Mouse (Mus musculus): Measurements from ENCODE around the gene Rad51d. TPM values are rescaled to one million over a fixed set of nuclear protein-coding genes. Genes with fewer than 3 reads are reported as not detected.

Gene Rad51d
- polyA plus RNA-seq, 1 experiment from 2014 or later, result 15.6 TPM

DNA sequence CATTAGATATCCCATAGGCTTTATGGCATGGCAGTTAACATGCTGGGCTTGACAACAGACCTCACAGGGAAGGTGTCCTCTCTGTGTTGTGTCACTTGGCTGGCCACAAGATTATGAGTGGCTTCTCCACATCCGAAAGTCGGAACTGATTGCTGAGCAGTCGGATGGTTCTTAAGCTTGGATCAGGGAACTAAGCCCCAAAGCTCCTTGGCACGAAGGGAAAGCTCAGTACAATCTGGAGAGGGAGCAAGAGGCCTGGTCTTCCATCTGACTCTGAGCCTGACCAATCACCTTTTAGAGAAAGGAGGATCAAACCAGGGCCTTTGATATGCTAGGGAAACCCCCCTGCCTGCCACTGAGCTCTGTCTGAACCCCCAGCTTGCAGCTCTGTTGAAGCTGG is 31.3 kb upstream of the Rad51d start:
- Histone ChIP-seq H3K4me2 (ENCODE audit: low read depth, low read length, severe bottlenecking) (no peak overlapping the region), H3K4me1 (replicated peaks; ENCODE audit: control insufficient read depth, insufficient read depth, low read length) (no peaks in the 10 kb centered on the region), H3K36me3 (ENCODE audit: control insufficient read depth, insufficient read depth, low read length) (no peaks in the 10 kb centered on the region), H3K4me3 (ENCODE audit: low read depth, low read length) (no peak overlapping the region), H3K9me3 (ENCODE audit: control insufficient read depth, low read length) (no peaks in the 10 kb centered on the region), H3K27ac (ENCODE audit: low read depth, low read length) (no peak overlapping the region), H3K9ac (ENCODE audit: low read length) (no peak overlapping the region), H3K27me3 (ENCODE audit: control insufficient read depth, insufficient read depth, low read length) (no peaks in the 10 kb centered on the region)
- DNase-seq (ENCODE audit: low spot score), result no peak
- no peak for ATAC-seq (replicated peaks; ENCODE audit: low FRiP score)
- WGBS, result 74% methylated on average over 4 of the region's 4 CpGs

DNA sequence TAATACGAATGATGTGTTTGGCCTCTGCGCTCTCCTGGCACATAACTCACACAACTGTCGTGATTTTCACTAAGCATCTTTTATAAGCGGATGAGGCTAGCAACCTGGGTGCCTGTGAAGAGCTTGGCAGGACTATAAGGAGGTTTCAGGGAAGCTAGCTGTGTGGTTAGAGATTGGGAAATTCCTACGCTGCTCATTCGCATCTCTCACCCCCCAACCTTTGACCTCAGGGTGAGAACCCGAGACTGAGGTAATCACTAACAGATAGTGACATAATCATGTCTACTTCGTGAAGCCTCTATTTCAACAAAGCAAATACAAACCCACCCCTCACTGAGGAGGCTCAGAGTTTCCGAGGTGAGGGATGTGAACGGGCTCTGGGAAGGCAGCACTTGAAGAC is 30.4 kb upstream of the Rad51d start:
- Histone ChIP-seq H3K9me3 (ENCODE audit: control insufficient read depth, low read length) (no peaks in the 10 kb centered on the region), H3K4me1 (replicated peaks; ENCODE audit: control insufficient read depth, insufficient read depth, low read length) (no peaks in the 10 kb centered on the region), H3K4me2 (ENCODE audit: low read depth, low read length, severe bottlenecking) (no peak overlapping the region), H3K36me3 (ENCODE audit: control insufficient read depth, insufficient read depth, low read length) (no peaks in the 10 kb centered on the region), H3K27me3 (ENCODE audit: control insufficient read depth, insufficient read depth, low read length) (no peaks in the 10 kb centered on the region), H3K9ac (ENCODE audit: low read length) (no peak overlapping the region), H3K27ac (ENCODE audit: low read depth, low read length) (no peak overlapping the region), H3K4me3 (ENCODE audit: low read depth, low read length) (no peak overlapping the region)
- WGBS, result 74% methylated on average over 10 of the region's 10 CpGs
- no peak for ATAC-seq (replicated peaks; ENCODE audit: low FRiP score)
- no peak for DNase-seq (ENCODE audit: low spot score)

DNA sequence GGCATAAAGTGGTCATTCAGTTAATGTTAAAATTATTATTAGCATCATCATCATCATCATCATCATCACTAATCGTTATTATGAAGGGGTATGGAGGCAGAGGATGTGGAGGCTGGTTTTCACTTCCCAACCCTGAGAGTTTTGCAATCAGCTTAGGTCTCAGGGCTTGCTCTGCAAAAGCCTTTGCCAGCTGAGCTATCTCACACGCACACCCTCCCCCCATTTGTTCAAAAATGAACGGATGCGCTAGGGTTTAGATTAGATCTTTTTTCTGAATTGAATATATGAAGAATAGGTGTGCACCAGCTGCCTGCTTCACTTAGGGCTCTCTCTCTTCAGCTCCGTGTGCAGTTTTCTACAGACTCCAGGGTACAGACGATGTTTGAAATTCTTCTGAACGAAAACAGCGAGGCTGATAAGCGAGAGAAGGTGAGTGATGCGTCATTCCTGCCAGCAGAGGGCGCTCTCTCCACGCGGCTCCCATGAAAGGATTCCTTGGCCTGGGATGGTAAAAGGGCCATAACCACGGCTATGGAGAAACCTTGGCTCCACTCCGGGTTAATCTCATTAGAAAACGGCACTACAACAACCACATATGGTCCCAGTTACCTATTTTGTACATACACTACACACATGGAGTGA is 24.4 kb upstream of the Rad51d start:
- ATAC-seq (replicated peaks; ENCODE audit: low FRiP score) (0 out of 2 replicates have a peak, but pooled peaks have one; percentile 30), DNase-seq (ENCODE audit: low spot score) (peak; percentile 89)
- peak overlapping the region; percentile 44; the same call in 1 of the 2 replicates for H3K4me2 ChIP-seq (ENCODE audit: low read depth, low read length, severe bottlenecking)
- H3K36me3 ChIP-seq (ENCODE audit: control insufficient read depth, insufficient read depth, low read length), result no peaks in the 10 kb centered on the region
- no peak overlapping the region for H3K9ac ChIP-seq (ENCODE audit: low read length)
- no peaks in the 10 kb centered on the region for H3K4me1 ChIP-seq (replicated peaks; ENCODE audit: control insufficient read depth, insufficient read depth, low read length)
- 9% methylated on average over 16 of the region's 16 CpGs for WGBS
- H3K27ac ChIP-seq (ENCODE audit: low read depth, low read length), result no peak overlapping the region
- H3K4me3 ChIP-seq (ENCODE audit: low read depth, low read length), result peak overlapping the region; percentile 9; the same call in 1 of the 2 replicates
- H3K27me3 ChIP-seq (ENCODE audit: control insufficient read depth, insufficient read depth, low read length), result no peaks in the 10 kb centered on the region
- no peaks in the 10 kb centered on the region for H3K9me3 ChIP-seq (ENCODE audit: control insufficient read depth, low read length)

DNA sequence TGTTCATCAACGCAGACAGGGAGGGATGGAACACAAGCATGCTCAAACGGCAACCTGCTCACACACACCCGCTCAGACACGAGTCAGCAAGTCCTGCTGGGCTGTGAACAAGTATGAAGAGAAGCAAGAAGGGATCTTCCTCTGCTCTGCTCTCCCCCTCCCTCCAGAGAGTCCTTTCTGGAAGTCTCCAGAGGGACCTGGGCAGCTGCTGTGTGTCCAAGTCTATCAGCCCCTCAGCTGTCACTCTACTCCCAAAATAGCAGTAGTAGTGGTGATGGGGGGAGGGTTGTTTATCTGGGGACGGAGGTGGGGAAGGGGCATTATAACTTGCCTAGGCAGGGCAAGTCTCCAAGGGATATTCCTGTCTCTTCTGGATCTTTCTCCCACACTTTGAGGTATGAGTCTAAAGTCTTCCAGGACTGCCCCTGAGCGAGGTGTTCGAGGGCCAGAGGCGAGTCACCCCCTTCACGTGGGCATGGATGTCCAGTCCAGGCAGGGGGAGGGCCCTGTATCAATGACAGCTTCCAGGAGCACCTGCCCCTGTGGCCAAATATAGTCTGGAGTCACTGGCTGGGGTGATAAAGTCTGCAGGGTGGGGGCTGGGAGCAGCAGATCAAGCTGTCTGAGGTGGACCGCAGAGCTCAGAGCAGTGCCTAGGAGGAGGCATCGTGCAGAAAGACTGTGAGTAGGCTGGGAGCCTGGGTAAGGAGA is 20.4 kb upstream of the Rad51d start:
- ATAC-seq (replicated peaks; ENCODE audit: low FRiP score), result no peak
- H3K27ac ChIP-seq (ENCODE audit: low read depth, low read length), result no peak overlapping the region
- no peak overlapping the region for H3K9ac ChIP-seq (ENCODE audit: low read length)
- no peak overlapping the region for H3K4me3 ChIP-seq (ENCODE audit: low read depth, low read length)
- H3K4me1 ChIP-seq (replicated peaks; ENCODE audit: control insufficient read depth, insufficient read depth, low read length), result peaks cover 3% of the 10 kb centered on the region; the same call in 1 of the 2 replicates
- H3K27me3 ChIP-seq (ENCODE audit: control insufficient read depth, insufficient read depth, low read length), result no peaks in the 10 kb centered on the region
- no peaks in the 10 kb centered on the region for H3K9me3 ChIP-seq (ENCODE audit: control insufficient read depth, low read length)
- no peak overlapping the region for H3K4me2 ChIP-seq (ENCODE audit: low read depth, low read length, severe bottlenecking)
- H3K36me3 ChIP-seq (ENCODE audit: control insufficient read depth, insufficient read depth, low read length), result no peaks in the 10 kb centered on the region
- WGBS, result 83% methylated on average over 11 of the region's 11 CpGs
- no peak for DNase-seq (ENCODE audit: low spot score)

DNA sequence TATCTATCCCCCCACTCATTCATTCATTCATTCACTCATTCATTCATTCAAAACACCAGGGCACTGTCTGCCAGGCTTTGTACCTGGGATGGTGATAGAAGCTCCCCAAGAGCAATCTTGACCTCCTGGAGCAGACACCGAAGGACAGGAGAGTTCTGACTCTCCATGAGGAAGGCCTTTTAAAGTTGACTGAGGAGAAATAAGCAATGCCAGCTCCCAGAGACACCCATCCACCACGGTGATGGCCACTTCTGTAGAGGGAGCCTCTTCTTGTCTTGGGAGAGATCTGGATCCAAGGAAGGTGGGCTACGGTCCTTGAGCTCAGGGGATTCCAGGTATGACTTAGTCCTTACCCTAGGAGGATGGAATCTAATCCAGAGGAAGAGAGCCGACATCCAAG is 19.8 kb upstream of the Rad51d start, which contains the start of gene Unc45b:
TSS of gene Unc45b (plus strand) at position 301 of the 400 bp plus-strand sequence.
- Histone ChIP-seq H3K4me1 (replicated peaks; ENCODE audit: control insufficient read depth, insufficient read depth, low read length) (peaks cover 3% of the 10 kb centered on the region; the same call in 1 of the 2 replicates), H3K9me3 (ENCODE audit: control insufficient read depth, low read length) (no peaks in the 10 kb centered on the region), H3K9ac (ENCODE audit: low read length) (no peak within 1 kb of the TSS), H3K4me2 (ENCODE audit: low read depth, low read length, severe bottlenecking) (no peak within 1 kb of the TSS), H3K27me3 (ENCODE audit: control insufficient read depth, insufficient read depth, low read length) (no peaks in the 10 kb centered on the region), H3K27ac (ENCODE audit: low read depth, low read length) (no peak within 1 kb of the TSS), H3K36me3 (ENCODE audit: control insufficient read depth, insufficient read depth, low read length) (no peaks in the 10 kb centered on the region), H3K4me3 (ENCODE audit: low read depth, low read length) (no peak within 1 kb of the TSS)
- 90% methylated on average over 4 of the region's 4 CpGs for WGBS
- DNase-seq (ENCODE audit: low spot score), result no peak
- no peak for ATAC-seq (replicated peaks; ENCODE audit: low FRiP score)

DNA sequence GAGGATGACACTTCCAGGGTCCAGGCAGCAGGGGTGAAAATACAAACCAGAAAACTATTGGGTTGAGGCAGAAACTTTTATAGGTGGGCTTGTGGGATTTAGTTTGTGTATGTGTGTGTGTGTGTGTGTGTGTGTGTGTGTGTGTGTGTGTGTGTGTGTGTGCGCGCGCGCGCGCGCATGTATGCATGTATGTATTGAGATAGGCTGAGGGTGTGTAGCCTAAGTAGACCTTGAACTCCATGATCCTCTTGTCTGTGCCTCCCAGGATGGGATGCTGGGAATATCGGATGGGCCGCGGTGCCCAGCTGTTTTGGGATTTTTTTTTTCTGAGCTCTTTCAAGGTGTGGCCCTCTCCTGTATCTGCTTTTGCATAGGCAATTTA is 18.2 kb upstream of the Rad51d start:
- Histone ChIP-seq H3K4me1 (replicated peaks; ENCODE audit: control insufficient read depth, insufficient read depth, low read length) (peaks cover 3% of the 10 kb centered on the region; the same call in 1 of the 2 replicates), H3K9me3 (ENCODE audit: control insufficient read depth, low read length) (no peaks in the 10 kb centered on the region), H3K4me2 (ENCODE audit: low read depth, low read length, severe bottlenecking) (peak overlapping the region; percentile 87; the same call in 1 of the 2 replicates), H3K36me3 (ENCODE audit: control insufficient read depth, insufficient read depth, low read length) (peaks cover 4% of the 10 kb centered on the region; the same call in 1 of the 2 replicates), H3K9ac (ENCODE audit: low read length) (peak overlapping the region; percentile 78; the same call in 1 of the 2 replicates), H3K4me3 (ENCODE audit: low read depth, low read length) (peak overlapping the region; percentile 78), H3K27me3 (ENCODE audit: control insufficient read depth, insufficient read depth, low read length) (no peaks in the 10 kb centered on the region), H3K27ac (ENCODE audit: low read depth, low read length) (no peak overlapping the region)
- ATAC-seq (replicated peaks; ENCODE audit: low FRiP score), result 0 out of 2 replicates have a peak, but pooled peaks have one; percentile 16
- WGBS, result 52% methylated on average over 10 of the region's 10 CpGs
- no peak for DNase-seq (ENCODE audit: low spot score)

DNA sequence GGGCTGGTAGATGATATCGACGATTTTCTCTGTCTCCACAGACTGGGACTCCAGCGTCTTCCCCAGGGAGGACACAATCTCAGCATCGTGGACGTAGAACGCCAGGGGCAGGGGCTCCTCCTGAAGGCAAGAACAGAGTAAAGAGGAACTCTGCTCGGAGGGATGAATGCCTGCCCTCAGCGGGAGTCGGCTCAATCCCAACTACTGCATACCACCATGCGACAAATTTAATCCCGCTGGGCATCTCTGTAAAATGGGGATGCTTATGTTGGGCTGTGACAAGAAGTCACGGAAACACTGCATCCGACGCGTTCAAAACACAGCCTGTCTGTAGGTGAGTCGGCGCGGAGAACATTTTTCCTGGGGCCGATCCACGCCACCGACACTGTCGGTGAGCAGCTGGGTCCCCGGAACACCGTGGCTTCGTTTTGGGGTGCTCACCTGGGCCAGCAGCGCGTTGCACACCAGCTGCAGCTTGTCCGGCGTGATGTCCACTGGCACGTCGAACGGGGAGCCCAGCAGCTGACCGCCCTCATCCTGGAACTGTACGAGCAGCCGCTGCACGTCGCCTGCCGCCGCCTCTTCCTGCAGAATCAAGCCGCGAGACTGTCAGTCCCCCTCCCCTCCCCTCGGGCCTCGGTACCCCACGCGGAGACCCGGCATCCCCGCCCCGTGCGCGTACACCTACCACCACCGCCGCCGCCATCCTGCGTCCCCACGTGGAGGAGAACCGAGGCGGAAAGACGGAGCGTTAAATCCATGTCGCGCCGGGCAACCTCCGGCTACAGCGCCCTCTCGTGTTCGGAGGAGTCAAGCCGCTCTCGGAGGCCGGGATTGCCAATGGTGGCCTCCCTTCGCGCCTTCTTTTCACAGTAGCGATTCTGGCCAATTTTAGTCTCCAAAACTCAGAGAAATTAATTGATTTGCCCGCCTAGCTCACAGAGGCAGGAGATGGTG is 17.5 kb upstream of the Rad51d start, which contains the start of gene Nle1:
TSS of gene Nle1 (minus strand) at position 761 of the 957 bp plus-strand sequence.
- Histone ChIP-seq H3K9ac (ENCODE audit: low read length) (peak within 1 kb of the TSS; percentile 78), H3K27me3 (ENCODE audit: control insufficient read depth, insufficient read depth, low read length) (no peaks in the 10 kb centered on the region), H3K36me3 (ENCODE audit: control insufficient read depth, insufficient read depth, low read length) (peaks cover 7% of the 10 kb centered on the region; the same call in 1 of the 2 replicates), H3K9me3 (ENCODE audit: control insufficient read depth, low read length) (no peaks in the 10 kb centered on the region), H3K4me1 (replicated peaks; ENCODE audit: control insufficient read depth, insufficient read depth, low read length) (peaks cover 3% of the 10 kb centered on the region; the same call in 1 of the 2 replicates), H3K4me3 (ENCODE audit: low read depth, low read length) (peak within 1 kb of the TSS; percentile 78), H3K27ac (ENCODE audit: low read depth, low read length) (no peak within 1 kb of the TSS), H3K4me2 (ENCODE audit: low read depth, low read length, severe bottlenecking) (peak within 1 kb of the TSS; percentile 87)
- WGBS, result 2% methylated on average over 72 of the region's 73 CpGs
- ATAC-seq (replicated peaks; ENCODE audit: low FRiP score), result peak; percentile 75
- DNase-seq (ENCODE audit: low spot score), result peak; percentile 97

DNA sequence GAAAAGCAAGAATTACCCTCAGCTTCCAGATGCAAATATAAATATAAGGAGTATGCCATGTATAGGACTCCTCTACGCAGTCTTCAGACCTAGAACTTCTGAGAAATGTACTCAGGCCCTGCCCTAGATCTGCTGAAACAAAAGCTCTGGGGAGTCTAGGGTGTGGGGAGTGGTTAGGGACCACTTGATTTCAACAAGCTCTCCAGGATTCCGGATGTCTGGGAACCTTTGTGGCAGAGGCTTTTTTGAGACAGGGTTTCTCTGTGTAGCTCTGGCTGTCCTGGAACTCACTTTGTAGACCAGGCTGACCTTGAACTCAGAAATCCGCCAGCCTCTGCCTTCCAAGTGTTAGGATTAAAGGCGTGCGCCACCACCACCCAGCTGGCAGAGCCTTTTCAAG is 15.4 kb upstream of the Rad51d start:
- Histone ChIP-seq H3K4me1 (replicated peaks; ENCODE audit: control insufficient read depth, insufficient read depth, low read length) (peaks cover 3% of the 10 kb centered on the region; the same call in 1 of the 2 replicates), H3K27me3 (ENCODE audit: control insufficient read depth, insufficient read depth, low read length) (no peaks in the 10 kb centered on the region), H3K9ac (ENCODE audit: low read length) (no peak overlapping the region), H3K4me2 (ENCODE audit: low read depth, low read length, severe bottlenecking) (no peak overlapping the region), H3K36me3 (ENCODE audit: control insufficient read depth, insufficient read depth, low read length) (peaks cover 7% of the 10 kb centered on the region; the same call in 1 of the 2 replicates), H3K9me3 (ENCODE audit: control insufficient read depth, low read length) (no peaks in the 10 kb centered on the region), H3K27ac (ENCODE audit: low read depth, low read length) (no peak overlapping the region), H3K4me3 (ENCODE audit: low read depth, low read length) (no peak overlapping the region)
- 90% methylated on average over 5 of the region's 5 CpGs for WGBS
- ATAC-seq (replicated peaks; ENCODE audit: low FRiP score) (no peak), DNase-seq (ENCODE audit: low spot score) (no peak)
